Mouse (Mus musculus): ENCODE measurements around the gene Bbx. TPM values are rescaled to one million over a fixed set of nuclear protein-coding genes. Genes with fewer than 3 reads are reported as not detected.

Bbx gene
- polyA plus RNA-seq (2016; fragmentation: Nextera tagmentation; extraction: Ambion mirVana): 38.1 and 41.0 TPM in 2 replicates

GRCm38 (mm10) chr16:50432062-50432878, at the start of gene Bbx:
TSS of gene Bbx (minus strand) at chr16:50432390.
- peak within 1 kb of the TSS; percentile 97 for H3K27ac ChIP-seq
- peak; percentile 98 for ATAC-seq (ENCODE audit: low FRiP score)
- H3K4me1 ChIP-seq: peaks cover 5% of the 10 kb centered on the region; the same call in 1 of the 2 replicates
- no peaks in the 10 kb centered on the region for H3K36me3 ChIP-seq
- H3K9ac ChIP-seq: peak within 1 kb of the TSS; percentile 95
- H3K27me3 ChIP-seq: no peaks in the 10 kb centered on the region
- peak within 1 kb of the TSS; percentile 100 for H3K4me2 ChIP-seq (replicated peaks)
- no peaks in the 10 kb centered on the region for H3K9me3 ChIP-seq (replicated peaks)
- under 1% methylated on average over 49 of the region's 55 CpGs for WGBS
- H3K4me3 ChIP-seq: peak within 1 kb of the TSS; percentile 96

- no peaks in the 10 kb centered on the region for H3K27me3 ChIP-seq
- no peak overlapping the region for H3K27ac ChIP-seq
- H3K4me2 ChIP-seq (replicated peaks): no peak overlapping the region
- no peak overlapping the region for H3K9ac ChIP-seq
- WGBS: 69% methylated on average over 7 of the region's 7 CpGs
- no peaks in the 10 kb centered on the region for H3K36me3 ChIP-seq
- H3K4me1 ChIP-seq: no peaks in the 10 kb centered on the region
- no peak overlapping the region for H3K4me3 ChIP-seq
- H3K9me3 ChIP-seq (replicated peaks): no peaks in the 10 kb centered on the region
- no peak for ATAC-seq (ENCODE audit: low FRiP score)
Observed at GRCm38 (mm10) chr16:50481892-50482291, 49.7 kb upstream of the Bbx start.

GRCm38 (mm10) chr16:50481341-50481740, 49.2 kb upstream of the Bbx start:
- H3K9ac ChIP-seq: no peak overlapping the region
- H3K27ac ChIP-seq: no peak overlapping the region
- H3K9me3 ChIP-seq (replicated peaks): no peaks in the 10 kb centered on the region
- H3K4me2 ChIP-seq (replicated peaks): no peak overlapping the region
- no peak for ATAC-seq (ENCODE audit: low FRiP score)
- H3K4me1 ChIP-seq: no peaks in the 10 kb centered on the region
- H3K4me3 ChIP-seq: no peak overlapping the region
- H3K36me3 ChIP-seq: no peaks in the 10 kb centered on the region
- no peaks in the 10 kb centered on the region for H3K27me3 ChIP-seq
- WGBS: 60% methylated on average over 5 of the region's 5 CpGs

GRCm38 (mm10) chr16:50478695-50479094, 46.5 kb upstream of the Bbx start:
- H3K9me3 ChIP-seq (replicated peaks): no peaks in the 10 kb centered on the region
- no peak overlapping the region for H3K9ac ChIP-seq
- no peaks in the 10 kb centered on the region for H3K4me1 ChIP-seq
- WGBS: 92% methylated on average over 1 of the region's 1 CpGs
- no peaks in the 10 kb centered on the region for H3K36me3 ChIP-seq
- H3K4me2 ChIP-seq (replicated peaks): no peak overlapping the region
- H3K27ac ChIP-seq: no peak overlapping the region
- H3K4me3 ChIP-seq: no peak overlapping the region
- H3K27me3 ChIP-seq: no peaks in the 10 kb centered on the region
- ATAC-seq (ENCODE audit: low FRiP score): no peak

GRCm38 (mm10) chr16:50477628-50478027, 45.4 kb upstream of the Bbx start:
- H3K9ac ChIP-seq: no peak overlapping the region
- no peaks in the 10 kb centered on the region for H3K9me3 ChIP-seq (replicated peaks)
- H3K36me3 ChIP-seq: no peaks in the 10 kb centered on the region
- H3K27me3 ChIP-seq: no peaks in the 10 kb centered on the region
- H3K4me2 ChIP-seq (replicated peaks): no peak overlapping the region
- no peaks in the 10 kb centered on the region for H3K4me1 ChIP-seq
- no peak overlapping the region for H3K27ac ChIP-seq
- H3K4me3 ChIP-seq: no peak overlapping the region
- no peak for ATAC-seq (ENCODE audit: low FRiP score)
- WGBS: 87% methylated on average over 6 of the region's 6 CpGs

- Histone ChIP-seq H3K27ac (no peak overlapping the region), H3K9ac (no peak overlapping the region), H3K4me3 (no peak overlapping the region), H3K4me2 (replicated peaks) (no peak overlapping the region), H3K9me3 (replicated peaks) (no peaks in the 10 kb centered on the region), H3K36me3 (no peaks in the 10 kb centered on the region), H3K27me3 (no peaks in the 10 kb centered on the region), H3K4me1 (no peaks in the 10 kb centered on the region)
- WGBS: 28% methylated on average over 10 of the region's 10 CpGs
- ATAC-seq (ENCODE audit: low FRiP score): no peak
Observed at GRCm38 (mm10) chr16:50462226-50462870, 30.2 kb upstream of the Bbx start.

GRCm38 (mm10) chr16:50459146-50459545, 27.0 kb upstream of the Bbx start:
- Histone ChIP-seq H3K9ac (no peak overlapping the region), H3K9me3 (replicated peaks) (no peaks in the 10 kb centered on the region), H3K27me3 (no peaks in the 10 kb centered on the region), H3K4me1 (no peaks in the 10 kb centered on the region), H3K4me3 (no peak overlapping the region), H3K4me2 (replicated peaks) (no peak overlapping the region), H3K27ac (no peak overlapping the region), H3K36me3 (no peaks in the 10 kb centered on the region)
- 37% methylated on average over 3 of the region's 3 CpGs for WGBS
- no peak for ATAC-seq (ENCODE audit: low FRiP score)

GRCm38 (mm10) chr16:50456053-50456452, 23.9 kb upstream of the Bbx start:
- WGBS: 90% methylated on average over 1 of the region's 1 CpGs
- Histone ChIP-seq H3K4me3 (no peak overlapping the region), H3K27ac (no peak overlapping the region)

GRCm38 (mm10) chr16:50449086-50449485, 16.9 kb upstream of the Bbx start:
- Histone ChIP-seq H3K4me2 (replicated peaks) (no peak overlapping the region), H3K36me3 (no peaks in the 10 kb centered on the region), H3K4me3 (no peak overlapping the region), H3K9me3 (replicated peaks) (no peaks in the 10 kb centered on the region), H3K27me3 (no peaks in the 10 kb centered on the region), H3K27ac (no peak overlapping the region), H3K9ac (no peak overlapping the region), H3K4me1 (no peaks in the 10 kb centered on the region)
- 83% methylated on average over 9 of the region's 9 CpGs for WGBS
- no peak for ATAC-seq (ENCODE audit: low FRiP score)

More at GRCm38 (mm10) chr16:50456053-50456452, 23.9 kb upstream of the Bbx start:
- no peak for ATAC-seq (ENCODE audit: low FRiP score)
- Histone ChIP-seq H3K9ac (no peak overlapping the region), H3K9me3 (replicated peaks) (no peaks in the 10 kb centered on the region), H3K4me1 (no peaks in the 10 kb centered on the region), H3K4me2 (replicated peaks) (no peak overlapping the region), H3K36me3 (no peaks in the 10 kb centered on the region), H3K27me3 (no peaks in the 10 kb centered on the region)

GRCm38 (mm10) chr16:50445014-50445413, 12.8 kb upstream of the Bbx start:
- no peaks in the 10 kb centered on the region for H3K36me3 ChIP-seq
- H3K4me2 ChIP-seq (replicated peaks): no peak overlapping the region
- no peaks in the 10 kb centered on the region for H3K4me1 ChIP-seq
- no peak overlapping the region for H3K27ac ChIP-seq
- H3K9ac ChIP-seq: no peak overlapping the region
- no peak for ATAC-seq (ENCODE audit: low FRiP score)
- no peak overlapping the region for H3K4me3 ChIP-seq
- WGBS: 89% methylated on average over 6 of the region's 6 CpGs
- H3K27me3 ChIP-seq: no peaks in the 10 kb centered on the region
- no peaks in the 10 kb centered on the region for H3K9me3 ChIP-seq (replicated peaks)

GRCm38 (mm10) chr16:50438816-50439215, 6.6 kb upstream of the Bbx start:
- H3K9me3 ChIP-seq (replicated peaks): no peaks in the 10 kb centered on the region
- no peaks in the 10 kb centered on the region for H3K36me3 ChIP-seq
- WGBS: 77% methylated on average over 3 of the region's 3 CpGs
- no peak for ATAC-seq (ENCODE audit: low FRiP score)
- no peak overlapping the region for H3K9ac ChIP-seq
- H3K4me1 ChIP-seq: no peaks in the 10 kb centered on the region
- no peak overlapping the region for H3K4me2 ChIP-seq (replicated peaks)
- no peak overlapping the region for H3K27ac ChIP-seq
- no peak overlapping the region for H3K4me3 ChIP-seq
- no peaks in the 10 kb centered on the region for H3K27me3 ChIP-seq

- no peak for ATAC-seq (ENCODE audit: low FRiP score)
- no peak overlapping the region for H3K9ac ChIP-seq
- H3K36me3 ChIP-seq: no peaks in the 10 kb centered on the region
- no peak overlapping the region for H3K27ac ChIP-seq
- no peak overlapping the region for H3K4me3 ChIP-seq
- no peaks in the 10 kb centered on the region for H3K9me3 ChIP-seq (replicated peaks)
- H3K4me2 ChIP-seq (replicated peaks): no peak overlapping the region
- H3K27me3 ChIP-seq: no peaks in the 10 kb centered on the region
- whole genome bisulfite sequencing: 89% methylated on average over 15 of the region's 15 CpGs
- H3K4me1 ChIP-seq: no peaks in the 10 kb centered on the region
Observed at GRCm38 (mm10) chr16:50437788-50438187, 5.6 kb upstream of the Bbx start.

GRCm38 (mm10) chr16:50437331-50437730, 5.1 kb upstream of the Bbx start:
- H3K9ac ChIP-seq: no peak overlapping the region
- H3K4me1 ChIP-seq: no peaks in the 10 kb centered on the region
- no peaks in the 10 kb centered on the region for H3K9me3 ChIP-seq (replicated peaks)
- no peak for ATAC-seq (ENCODE audit: low FRiP score)
- H3K4me2 ChIP-seq (replicated peaks): no peak overlapping the region
- no peaks in the 10 kb centered on the region for H3K27me3 ChIP-seq
- H3K27ac ChIP-seq: no peak overlapping the region
- 53% methylated on average over 2 of the region's 2 CpGs for whole genome bisulfite sequencing
- no peaks in the 10 kb centered on the region for H3K36me3 ChIP-seq
- H3K4me3 ChIP-seq: no peak overlapping the region

Measured in hindbrain, embryonic 12.5 days (tissue).